Mouse (Mus musculus) layer of hippocampus, postnatal 25 days (tissue): ENCODE measurements around the gene Gm1553. TPM values are rescaled to one million over a fixed set of nuclear protein-coding genes. Genes with fewer than 3 reads are reported as not detected.

ENCODE experiments used
- DNase-seq, 2 experiments: peaks; one replicate each; pipeline ENCODE4 v3.0.0; 2022; ENCODE audit warnings: mixed read lengths in 2 of 2, low spot score in 1 of 2; ENCODE audit errors: extremely low spot score in 1 of 2
- total RNA-seq, 2 experiments: library from RNA; stranded (reverse); gene quantifications; 2 replicates each; pipeline ENCODE4 v1.2.3; 2021

The Gm1553 gene
- not detected for total RNA-seq

GRCm38 (mm10) chr10:82492518-82492917 is at the start of gene Gm1553:
Gene Gm1553 (minus strand): TSS chr10:82492618.
- DNase-seq: no peak

Other genes with a start within 250 kb of the Gm1553 start
- not detected for gene 4932415D10Rik, start 176.0 kb downstream of the Gm1553 start, total RNA-seq
- 1 to 10 TPM; 6.7 to 8.0 TPM for gene Gm4924, start 138.4 kb downstream of the Gm1553 start, total RNA-seq
- gene 1190007I07Rik, start 130.6 kb upstream of the Gm1553 start, total RNA-seq: 10 to 100 TPM; 21.3 to 24.3 TPM
- 10 to 100 TPM; 50.0 to 57.4 TPM for gene Tdg, start 137.2 kb upstream of the Gm1553 start, total RNA-seq
- 10 to 100 TPM; 15.3 to 16.1 TPM for gene Glt8d2, start 198.0 kb upstream of the Gm1553 start, total RNA-seq
- gene Hcfc2, start 203.5 kb upstream of the Gm1553 start, total RNA-seq: 10 to 100 TPM; 46.3 to 53.0 TPM